Mouse (Mus musculus): ENCODE data around the gene Rtl9.

DNA sequence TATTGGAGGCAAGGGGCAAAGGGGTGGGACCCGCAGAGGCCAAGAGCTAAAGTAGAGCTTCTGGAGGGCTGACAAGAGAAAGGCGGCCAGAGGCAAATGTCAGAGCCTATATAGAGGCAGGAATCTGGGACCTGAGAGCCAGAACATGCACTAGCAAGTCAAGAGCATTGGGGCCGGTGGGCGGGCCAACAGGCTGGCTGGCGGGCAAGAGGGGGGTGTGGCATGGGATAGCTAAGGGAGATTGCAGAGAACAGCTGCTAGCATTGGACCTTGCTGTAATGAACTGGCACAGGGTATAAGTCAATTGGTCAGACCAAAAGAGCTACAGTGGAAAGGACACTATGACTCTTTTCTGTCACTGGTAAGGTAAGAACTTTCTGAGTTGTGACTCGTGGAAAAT, 1.8 kb upstream of the Rtl9 start:
- no peak for TF ChIP-seq CTCF (IDR thresholded peaks at IDR 0.05; ENCODE audit: control insufficient read depth, insufficient read depth, insufficient replicate concordance, low read depth, low read length)
- TF ChIP-seq POLR2A (IDR thresholded peaks at IDR 0.05; ENCODE audit: control insufficient read depth, low read depth, low read length), result no peak

Measured in testis, adult 2 months (tissue).